Mouse (Mus musculus) heart, postnatal 25 days (tissue): ENCODE measurements around the gene Sec14l5. TPM values are rescaled to one million over a fixed set of nuclear protein-coding genes. Genes with fewer than 3 reads are reported as not detected.
A peak's percentile ranks its signal among the peaks of the same experiment; 100 is the strongest.

Experiments used
- DNase-seq: peaks from one replicate; pipeline ENCODE4 v3.0.0; 2022; ENCODE audit warnings: low spot score
- intact Hi-C: fragments of 180-260 bp; cut with DNase I; formaldehyde crosslinking; loops from one replicate; pipeline ENCODE4 v1.15.1; 2025
- total RNA-seq, 2 experiments: library from RNA; stranded (reverse); gene quantifications; 2 replicates each; pipeline ENCODE4 v1.2.3; 2021

Gene Sec14l5
- total RNA-seq, 2 experiments from 2014 or later = 0.70 to 0.86 TPM

DNA sequence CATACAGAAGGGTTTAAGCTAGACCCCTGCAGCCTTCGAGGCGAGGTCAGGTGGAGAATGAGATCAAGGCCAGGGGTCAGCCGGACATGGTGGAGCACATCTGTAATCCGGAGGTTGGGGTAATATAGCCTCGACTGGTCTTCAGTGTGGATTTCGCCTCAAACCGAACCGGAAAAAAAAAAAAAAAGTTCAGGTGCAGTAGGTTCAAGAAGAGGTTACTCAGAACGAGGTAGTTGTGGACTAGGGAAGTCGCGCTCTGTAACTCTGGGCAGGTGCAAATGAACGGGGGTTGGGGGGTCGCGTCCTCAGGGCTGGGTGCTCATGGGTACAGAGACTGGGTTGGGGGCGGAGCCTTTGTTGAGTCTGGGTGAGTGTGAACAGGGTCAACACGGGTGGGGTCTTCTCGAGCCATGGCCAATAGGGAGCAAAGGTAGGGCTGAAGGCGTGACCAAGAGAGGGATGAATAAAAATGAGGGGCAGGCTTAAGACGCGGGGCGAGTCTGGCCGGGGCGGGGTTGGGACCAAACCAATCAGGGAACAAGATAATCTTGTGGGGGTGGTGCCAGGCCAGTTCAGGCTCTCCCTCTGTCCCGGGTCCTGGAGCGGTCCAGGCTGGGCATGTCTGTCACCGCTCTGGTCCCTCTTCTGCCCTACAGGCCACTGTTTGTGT lies 407 bp upstream of the Sec14l5 start:
- peak; percentile 37 for DNase-seq
- intact Hi-C loops = loop anchor here (5.0 to 10.0 kb wide), 2 partner anchors 284 to 472 kb away; partner anchors contain the start of gene Coro7

DNA sequence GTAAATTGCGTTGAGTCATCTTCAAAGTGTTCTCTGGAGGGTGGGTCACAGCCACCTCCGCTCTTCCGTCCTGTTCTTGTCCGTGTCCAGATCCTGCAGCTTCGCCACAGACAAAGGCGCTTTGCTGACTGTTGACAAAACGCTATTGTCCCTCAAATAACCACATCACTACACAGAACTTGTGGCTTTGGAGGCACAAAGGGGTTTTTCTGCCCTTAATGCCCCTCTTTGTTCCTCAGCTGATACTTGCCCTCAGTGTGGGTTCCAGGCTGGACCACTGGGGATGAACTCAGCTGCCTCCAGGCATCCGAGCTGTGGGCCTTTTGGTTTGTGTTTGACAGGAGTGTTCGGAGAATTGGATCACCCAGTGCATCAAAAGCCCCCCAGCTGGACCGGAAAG lies 3.6 kb downstream of the Sec14l5 start:
- intact Hi-C loops = no loop called here
- no peak for DNase-seq

DNA sequence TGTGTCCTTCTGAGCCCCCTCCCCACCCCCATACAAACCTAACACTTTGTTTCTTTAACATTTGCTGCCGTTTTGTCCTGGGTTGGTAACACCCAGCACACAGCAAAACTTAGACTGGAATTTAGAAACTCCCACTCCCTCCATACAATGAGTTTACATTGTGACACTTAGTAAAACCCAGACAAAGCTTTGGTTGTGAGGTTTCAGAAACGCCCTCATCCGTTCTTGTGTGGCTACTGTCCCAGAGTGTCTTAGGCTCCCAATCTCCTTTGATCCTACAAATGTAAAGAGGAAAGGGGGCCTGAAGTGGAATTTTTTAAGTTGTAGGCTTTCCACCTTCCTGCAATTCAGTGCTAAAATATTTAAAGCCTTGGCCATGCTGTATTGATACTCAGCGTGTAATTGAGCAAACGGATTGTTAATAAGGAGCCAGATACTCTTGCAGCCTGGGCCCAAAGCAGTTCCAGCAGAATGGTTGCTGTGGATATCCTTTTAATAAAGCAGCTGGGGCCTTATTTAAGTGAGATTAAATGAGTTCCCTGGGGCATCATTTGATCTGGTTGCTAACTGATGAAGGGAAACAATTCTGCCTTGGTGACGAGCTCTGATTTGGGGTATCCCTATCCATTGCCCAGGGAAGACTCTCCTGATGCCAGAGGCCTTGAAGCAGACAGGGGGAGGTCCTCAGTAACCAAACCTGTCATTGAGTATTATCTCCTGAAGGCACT lies 6.6 kb downstream of the Sec14l5 start:
- intact Hi-C loops = no loop called here
- DNase-seq = no peak

DNA sequence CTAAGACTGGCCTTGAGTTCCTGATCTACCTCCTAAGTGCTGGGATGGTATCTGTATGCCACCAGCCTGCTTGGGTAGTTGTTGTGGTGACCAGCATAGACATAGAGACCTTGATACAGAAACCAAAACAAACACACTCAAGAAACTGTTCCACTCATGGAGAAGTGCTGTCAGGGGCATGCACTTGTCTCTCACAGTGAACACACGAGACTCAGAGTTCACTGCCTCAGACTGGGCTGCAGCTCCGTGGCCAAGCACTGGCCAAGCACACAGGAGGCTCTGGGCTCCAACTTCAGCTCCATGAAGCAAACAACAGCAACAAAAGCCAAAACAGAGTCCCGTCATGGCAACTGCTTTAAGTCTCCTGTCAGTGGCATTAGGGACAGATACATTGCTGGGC lies 8.1 kb downstream of the Sec14l5 start:
- intact Hi-C loops = no loop called here

DNA sequence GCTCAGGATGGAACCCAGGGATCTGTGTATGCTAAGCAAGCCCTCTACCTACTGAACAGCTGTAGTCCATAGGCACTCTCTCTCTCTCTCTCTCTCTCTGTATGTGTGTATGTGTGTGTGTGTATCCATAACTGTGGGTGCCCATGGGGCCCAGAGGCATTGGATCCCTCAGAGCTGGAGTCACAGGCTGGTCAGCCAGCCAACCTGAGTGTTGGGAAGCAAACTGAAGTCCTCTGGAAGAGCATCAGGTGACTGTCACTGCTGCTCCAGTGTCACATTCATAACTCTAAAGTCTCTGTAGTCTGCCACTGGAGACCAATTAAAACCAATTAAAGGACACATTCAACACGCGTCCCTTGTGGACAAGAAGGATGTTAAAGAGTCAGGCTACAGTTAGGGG lies 9.6 kb downstream of the Sec14l5 start:
- no peak for DNase-seq
- intact Hi-C loops = no loop called here

More for the DNA sequence above, 8.1 kb downstream of the Sec14l5 start:
- DNase-seq = no peak

DNA sequence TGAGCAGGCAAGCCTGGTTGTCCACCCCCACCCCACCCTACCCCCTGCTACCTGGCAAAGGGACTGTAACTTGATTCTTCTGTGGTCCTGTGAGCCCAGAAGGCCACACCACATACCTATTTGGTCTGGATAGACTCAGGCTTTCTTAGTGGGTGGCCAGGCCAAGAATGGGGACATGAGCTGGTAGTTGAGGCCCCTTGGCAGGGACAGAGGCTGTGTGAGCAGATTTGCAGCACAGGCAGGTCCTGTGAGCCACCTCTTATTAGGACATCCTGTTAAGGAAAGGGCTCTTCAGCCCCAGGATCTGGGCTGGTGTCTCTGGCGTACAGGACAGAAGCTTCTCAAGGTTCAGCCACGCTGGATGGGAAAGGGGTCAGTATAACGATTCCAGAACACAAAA lies 10.2 kb downstream of the Sec14l5 start:
- intact Hi-C loops = no loop called here
- no peak for DNase-seq

DNA sequence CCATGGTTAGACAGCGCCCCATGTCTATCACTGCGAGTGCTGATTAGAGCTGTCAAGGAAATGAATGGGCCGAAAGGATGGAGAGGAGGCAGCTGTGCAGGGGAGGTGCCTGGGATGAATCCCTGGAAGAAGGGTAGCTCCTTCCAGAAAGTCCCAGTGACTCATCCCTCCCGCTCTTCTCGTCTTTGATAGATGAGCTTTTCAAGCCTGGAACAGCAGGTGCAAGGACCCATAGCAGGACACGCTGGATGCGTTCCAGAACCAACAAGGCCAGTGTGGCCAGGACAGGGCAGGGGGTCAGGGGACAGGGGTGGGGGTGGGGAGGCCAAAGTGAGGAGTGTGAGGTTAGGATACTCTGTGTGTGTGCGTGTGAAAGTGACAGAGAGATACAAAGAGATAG lies 12.3 kb downstream of the Sec14l5 start:
- no peak for DNase-seq
- intact Hi-C loops = no loop called here

DNA sequence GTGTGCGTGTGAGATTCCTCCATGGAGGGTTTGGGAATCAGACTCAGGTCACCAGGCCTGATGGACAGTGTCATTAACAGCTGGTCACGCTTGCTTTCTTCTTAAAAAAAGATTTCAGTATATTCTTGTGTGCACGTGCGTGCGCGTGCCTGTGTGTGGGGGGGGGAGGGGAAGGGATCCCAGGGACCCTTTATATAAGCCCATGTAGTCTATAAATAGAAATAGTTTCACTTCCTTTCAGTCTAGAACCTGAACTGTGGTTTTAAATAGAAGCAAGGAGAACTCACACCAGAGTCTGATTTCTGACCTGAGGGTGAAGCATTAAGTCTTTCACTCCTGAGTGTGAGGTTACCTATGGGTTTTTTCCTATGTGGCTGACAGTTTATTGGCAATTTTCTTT lies 17.4 kb downstream of the Sec14l5 start:
- intact Hi-C loops = no loop called here
- DNase-seq = no peak

DNA sequence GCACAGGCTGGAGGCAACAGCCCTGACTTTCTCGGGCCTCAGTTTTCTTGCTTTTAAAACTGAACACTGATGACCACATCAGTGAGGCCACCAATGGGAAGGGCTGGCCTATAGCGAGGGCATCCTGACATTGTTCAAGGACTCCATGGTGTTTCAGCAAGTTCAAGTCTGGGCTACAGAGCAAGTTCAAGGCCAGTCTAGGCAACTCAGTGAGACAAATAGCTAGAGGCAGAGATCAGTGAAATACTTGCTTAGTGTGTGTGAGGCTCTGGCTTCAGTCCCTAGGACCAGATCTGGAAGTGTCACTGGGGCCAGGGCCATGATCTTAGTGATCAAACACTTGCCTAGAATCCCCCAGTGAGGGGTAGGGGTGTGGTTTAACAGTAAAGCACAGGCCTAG lies 21.1 kb downstream of the Sec14l5 start:
- intact Hi-C loops = no loop called here
- DNase-seq = no peak

DNA sequence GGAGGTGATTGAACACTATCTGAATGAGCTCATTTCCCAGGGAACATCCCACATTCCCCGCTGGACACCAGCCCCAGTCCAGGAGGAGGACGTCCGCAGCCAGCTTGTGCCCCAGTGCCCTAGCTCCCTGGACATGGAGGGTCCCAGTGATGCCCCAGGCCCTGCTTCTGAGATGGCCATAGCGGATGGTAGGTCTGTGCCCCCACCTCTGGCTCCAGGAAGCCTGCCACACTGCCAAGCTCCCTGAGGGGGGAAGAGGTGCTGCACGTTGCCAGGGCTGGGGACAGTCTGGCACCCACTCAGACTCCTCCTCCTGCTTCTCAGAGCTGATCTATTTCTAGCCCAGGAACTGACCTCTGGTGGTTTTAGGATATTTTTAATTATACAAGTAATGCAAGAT lies 21.9 kb downstream of the Sec14l5 start:
- DNase-seq = no peak
- intact Hi-C loops = no loop called here

DNA sequence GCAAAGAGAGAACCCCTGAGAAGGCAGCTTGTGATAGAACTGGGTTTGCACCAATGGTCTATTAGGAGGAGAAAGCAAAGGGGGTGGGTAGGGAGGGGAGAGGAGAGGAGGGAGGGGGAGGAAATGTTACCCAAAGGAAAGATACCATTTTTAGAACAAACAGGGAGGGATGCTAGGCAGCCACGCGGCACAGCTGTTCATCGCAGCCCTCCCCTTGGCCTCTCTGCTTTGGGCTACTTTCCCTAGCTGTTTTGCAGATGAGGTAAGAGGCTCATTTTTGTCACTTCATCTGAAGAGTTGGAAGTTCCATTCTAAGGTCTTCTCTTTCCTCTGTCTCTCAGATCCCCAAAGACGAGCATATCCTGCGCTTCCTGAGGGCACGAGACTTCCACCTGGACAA lies 25.7 kb downstream of the Sec14l5 start:
- intact Hi-C loops = no loop called here
- DNase-seq = no peak

DNA sequence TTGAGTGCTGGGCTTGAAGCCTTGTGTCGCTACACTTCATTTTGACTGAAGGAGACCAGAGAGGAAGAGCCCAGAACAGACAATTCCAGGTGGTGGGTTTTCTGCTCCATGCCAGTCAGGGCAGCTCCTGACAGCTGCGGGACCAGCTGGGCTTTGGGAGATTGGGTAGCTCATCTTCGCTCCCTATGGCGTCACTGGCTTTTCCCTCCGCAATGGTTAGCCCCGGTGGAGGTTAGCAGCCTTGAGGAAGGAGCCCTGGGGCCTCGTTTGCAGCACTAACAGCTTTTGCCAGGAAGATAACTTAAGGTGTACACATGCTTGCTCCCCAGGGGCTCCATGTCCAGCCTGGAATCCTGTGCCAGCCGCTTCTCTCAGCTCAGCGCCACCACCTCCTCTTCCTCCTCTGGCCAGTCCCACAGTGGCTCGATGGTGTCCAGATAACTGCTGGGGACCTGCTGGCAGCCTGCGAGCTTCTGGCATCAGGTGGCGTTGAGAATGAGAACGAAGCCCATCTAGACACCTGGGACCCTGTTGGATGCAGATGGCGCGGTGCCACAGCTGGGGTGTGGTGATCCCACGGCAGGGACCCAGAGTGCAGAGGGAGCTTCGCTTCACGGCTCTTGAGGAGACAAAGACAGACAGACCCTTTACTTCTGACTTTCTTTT lies 36.5 kb downstream of the Sec14l5 start:
- DNase-seq = no peak
- intact Hi-C loops = no loop called here

DNA sequence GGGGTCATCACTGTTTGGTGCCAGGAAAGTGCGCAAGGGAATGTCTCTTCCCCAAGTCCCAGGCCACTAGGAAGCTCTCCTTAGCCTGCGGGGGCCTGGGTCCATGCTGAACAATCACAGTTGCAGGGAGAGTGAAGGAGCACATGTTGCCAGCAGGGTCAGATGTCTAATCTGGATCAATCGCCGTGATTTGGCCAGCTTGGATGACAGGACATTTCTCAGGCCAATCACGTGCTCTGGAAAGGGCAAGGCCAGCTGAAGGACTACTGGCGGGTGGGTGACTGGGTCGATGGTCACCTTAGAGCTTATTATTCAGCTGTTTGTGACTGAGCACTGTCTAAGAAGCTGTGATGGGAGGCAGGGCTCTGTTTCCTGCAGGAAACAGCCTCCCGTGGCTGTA lies 37.2 kb downstream of the Sec14l5 start:
- intact Hi-C loops = no loop called here

DNA sequence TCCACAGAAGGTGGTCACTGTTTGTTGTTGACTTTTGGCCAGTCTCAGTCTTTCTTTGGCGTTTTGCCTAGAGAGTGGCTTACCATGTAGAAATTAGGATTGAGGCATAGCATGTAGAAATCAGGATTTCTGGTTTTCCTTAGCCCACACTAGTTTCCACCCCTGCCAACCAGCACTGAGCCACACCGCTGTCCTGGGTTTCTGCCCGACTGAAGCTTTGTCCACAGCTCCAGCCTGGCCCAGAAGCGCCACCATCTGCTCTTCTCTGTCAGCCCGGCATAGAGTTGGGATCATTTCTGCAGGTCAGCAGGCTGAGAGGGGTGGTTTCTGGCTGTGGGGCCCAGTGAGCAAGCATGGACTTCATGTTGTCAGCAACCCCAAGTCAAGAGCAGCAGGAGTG lies 38.0 kb downstream of the Sec14l5 start:
- intact Hi-C loops = no loop called here
- DNase-seq = no peak

More for the DNA sequence above, 37.2 kb downstream of the Sec14l5 start:
- DNase-seq = no peak

DNA sequence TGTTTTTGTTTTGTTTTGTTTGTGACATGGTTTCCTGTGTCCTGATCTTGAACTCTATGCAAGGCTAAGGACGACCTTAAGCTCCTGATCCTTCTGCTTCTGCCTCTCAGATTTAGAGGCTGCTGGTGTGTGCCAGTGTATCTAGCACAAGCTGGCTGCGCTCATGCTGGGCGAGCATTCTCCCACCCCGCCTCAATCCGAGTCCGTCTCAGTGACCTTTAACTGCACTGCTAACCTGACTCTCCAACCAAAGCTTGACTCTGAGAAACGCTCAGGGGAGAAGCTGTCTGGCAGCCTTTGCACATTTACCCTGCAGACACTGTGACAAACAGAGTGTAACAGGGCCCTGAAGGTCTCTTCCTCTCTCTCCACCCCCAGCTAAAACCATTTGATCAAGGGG lies 38.8 kb downstream of the Sec14l5 start:
- no peak for DNase-seq
- intact Hi-C loops = no loop called here

DNA sequence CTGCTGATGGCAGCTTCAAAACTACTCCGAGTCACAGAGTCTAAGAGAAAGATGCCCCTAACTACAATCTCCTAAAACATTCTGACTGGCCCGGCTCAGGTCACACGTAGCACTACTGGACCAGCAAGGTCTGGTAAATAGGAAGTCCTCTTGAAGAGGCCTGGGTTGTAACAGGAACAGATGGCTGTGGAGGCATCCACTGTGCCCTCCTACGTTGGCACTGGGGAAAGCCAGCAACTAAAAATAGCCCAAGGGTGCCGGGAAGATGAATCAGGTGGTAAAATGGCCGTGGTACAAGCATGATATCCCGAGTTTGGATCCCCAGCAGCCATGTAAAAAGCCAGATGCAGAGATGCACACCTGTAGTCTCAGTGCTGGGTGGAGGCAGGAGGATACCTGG lies 39.3 kb downstream of the Sec14l5 start:
- DNase-seq = no peak
- intact Hi-C loops = no loop called here

DNA sequence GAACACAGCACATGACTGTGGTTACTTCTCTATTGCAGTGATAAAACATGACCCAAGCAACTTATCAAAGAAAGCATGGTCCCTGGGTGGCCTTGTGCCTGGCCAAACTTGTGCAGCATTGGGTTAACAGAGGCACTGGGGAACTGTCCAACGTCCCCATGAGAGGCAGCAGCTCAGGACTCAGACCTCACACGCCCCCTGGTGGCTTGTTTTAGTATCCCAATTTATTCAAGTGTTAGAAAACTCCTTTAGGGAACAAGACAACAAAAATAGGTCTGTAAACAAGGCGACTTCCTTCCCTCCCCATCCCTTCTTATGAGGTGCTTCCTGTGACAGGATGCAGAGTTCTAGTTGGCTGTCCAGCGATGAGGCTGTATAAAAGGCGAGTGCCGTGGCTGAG lies 48.2 kb downstream of the Sec14l5 start:
- no peak for DNase-seq
- intact Hi-C loops = no loop called here

DNA sequence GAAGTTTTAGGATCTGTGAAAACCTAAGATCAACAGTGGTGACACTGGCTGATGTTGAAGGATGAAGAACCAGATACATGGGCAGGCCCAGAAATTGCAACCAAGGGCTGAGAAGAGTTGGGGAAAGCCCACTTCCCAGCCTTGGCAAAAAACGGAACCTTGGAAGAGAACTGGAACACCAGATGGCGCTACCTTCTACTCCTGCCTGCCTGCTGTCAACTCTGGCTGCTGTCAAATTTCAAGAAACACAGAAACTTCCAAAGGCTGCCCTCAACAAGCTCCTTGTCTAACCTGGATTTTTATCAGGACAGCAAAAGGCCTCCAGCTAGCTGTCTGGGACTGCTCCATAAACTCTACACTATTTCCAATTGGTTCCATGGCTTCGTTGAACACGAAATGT lies 55.8 kb downstream of the Sec14l5 start:
- no peak for DNase-seq
- intact Hi-C loops = loop anchor here (1.0 to 5.0 kb wide), 3 partner anchors 42 to 270 kb away; partner anchors contain the start of gene Eef2kmt

DNA sequence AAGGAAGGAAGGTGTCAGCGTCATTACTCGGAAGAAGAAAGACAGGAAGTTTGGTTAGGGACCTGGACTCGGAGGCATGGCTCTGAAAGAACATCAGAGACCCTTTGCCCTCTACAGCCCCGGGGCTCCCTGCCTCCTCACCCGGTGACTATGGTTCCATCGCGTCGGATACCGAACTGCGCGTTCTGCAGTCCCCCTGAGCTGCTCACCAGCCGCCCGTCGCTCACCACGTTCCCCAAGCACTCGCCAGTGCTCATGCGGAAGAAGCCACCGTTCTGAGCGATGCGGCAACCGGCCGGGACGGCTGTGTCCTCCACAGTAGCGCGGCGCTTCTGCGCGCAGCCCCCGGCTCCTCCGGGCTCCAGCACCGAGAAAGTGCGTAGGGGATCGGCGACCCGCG lies 56.3 kb downstream of the Sec14l5 start:
- no peak for DNase-seq
- intact Hi-C loops = loop anchor here (2.0 to 5.0 kb wide), 2 partner anchors 52 to 269 kb away; partner anchors contain the start of gene Eef2kmt

DNA sequence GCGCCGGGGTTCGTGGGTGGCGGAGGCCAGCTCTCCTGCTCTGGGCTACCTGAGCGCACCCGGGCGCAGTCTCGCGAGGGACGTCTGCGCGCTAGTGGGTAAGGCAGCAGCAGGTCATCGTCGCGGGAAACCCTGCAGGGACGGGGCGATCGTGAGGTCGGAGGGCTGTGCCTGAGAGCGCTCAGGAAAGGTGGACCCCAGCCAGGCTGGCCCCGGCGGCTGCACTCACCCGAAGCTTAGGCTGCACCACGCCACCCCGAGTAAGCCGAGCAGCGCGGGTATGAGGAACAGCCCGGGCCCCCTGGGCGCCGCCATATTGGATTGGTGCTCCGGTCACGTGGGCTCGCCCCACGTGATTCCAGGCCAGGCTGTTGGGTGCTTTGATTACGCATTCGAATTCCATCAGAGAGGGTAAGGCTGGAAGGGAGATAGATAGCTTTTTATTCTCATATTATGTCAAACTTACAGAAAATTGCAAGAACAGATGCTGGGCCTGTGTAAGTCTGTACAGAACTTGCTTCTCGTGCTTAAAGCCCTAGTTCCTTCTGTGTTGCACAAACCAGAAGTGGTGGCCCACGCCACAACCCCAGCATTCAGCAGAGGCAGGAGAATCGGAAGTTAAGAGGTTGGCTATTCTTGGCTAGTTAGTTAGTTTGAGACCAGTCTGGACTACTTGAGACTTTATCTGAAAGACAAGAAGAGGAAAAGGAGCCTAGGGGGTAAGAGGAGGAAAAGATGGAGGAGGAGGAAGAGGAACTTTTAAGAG lies 56.9 kb downstream of the Sec14l5 start, which contains the start of gene Nagpa:
TSS of gene Nagpa (minus strand) at position 345 of the 766 bp plus-strand sequence.
- peak; percentile 51 for DNase-seq
- intact Hi-C loops = loop anchor here (2.0 to 5.0 kb wide), 2 partner anchors 51 to 268 kb away; partner anchors contain the start of gene Eef2kmt
